Mouse (Mus musculus) gastrocnemius, postnatal 4 days (tissue): ENCODE measurements around the gene Tfip11. TPM values are rescaled to one million over a fixed set of nuclear protein-coding genes. Genes with fewer than 3 reads are reported as not detected.

Source experiments
- total RNA-seq, 2 experiments: library from RNA; stranded (reverse); gene quantifications; 2 replicates each; pipeline ENCODE4 v1.2.3; 2021

Tfip11 gene
- total RNA-seq, 2 experiments from 2014 or later, result 20.4 to 21.0 TPM

Other genes with a start within 250 kb of the Tfip11 start
- gene Cryba4, start 73.8 kb upstream of the Tfip11 start, total RNA-seq, result under 1 TPM; 0.91 to 0.98 TPM
- under 1 TPM; 0.64 to 0.70 TPM for gene Crybb1, start 70.5 kb upstream of the Tfip11 start, total RNA-seq
- gene Tpst2, start 49.7 kb upstream of the Tfip11 start, total RNA-seq, result 10 to 100 TPM; 25.4 to 26.2 TPM
- 1 to 10 TPM; 7.1 to 8.3 TPM for gene Srrd, start 16.7 kb downstream of the Tfip11 start, total RNA-seq
- 1 to 10 TPM; 7.6 to 8.7 TPM for gene Hps4, start 16.7 kb downstream of the Tfip11 start, total RNA-seq
- not detected for gene Gm6583, start 29.7 kb downstream of the Tfip11 start, total RNA-seq
- gene Asphd2, start 68.5 kb downstream of the Tfip11 start, total RNA-seq, result 1 to 10 TPM; 1.5 to 2.1 TPM
- not detected for gene Gm6588, start 123.1 kb downstream of the Tfip11 start, total RNA-seq